Mouse (Mus musculus): ENCODE results near the gene Terf2.
"Not testable (repeated sequence)": the region's sequence is repeated elsewhere in the genome, so short reads cannot be mapped to it uniquely, and the experiment has no call there.

Terf2 gene

DNA sequence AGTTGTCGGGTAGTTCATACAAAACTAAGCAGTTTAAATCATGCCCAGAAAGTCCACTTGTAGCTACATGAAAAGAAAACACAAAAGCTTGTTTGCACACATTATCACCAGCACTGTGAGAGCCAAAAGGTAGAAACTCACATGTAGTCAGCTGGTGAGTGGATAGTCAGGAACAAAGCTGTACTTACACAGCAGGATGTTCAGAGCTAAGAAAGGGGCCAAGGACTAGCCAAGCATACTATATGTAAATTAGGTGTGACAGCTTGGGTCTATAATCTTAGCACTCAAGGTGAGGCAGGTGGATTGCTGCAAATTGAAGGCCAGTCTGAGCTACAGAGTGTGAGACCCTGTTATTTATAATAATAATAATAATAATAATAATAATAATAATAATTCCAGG, 33.7 kb downstream of the Terf2 start:
- no peak for DNase-seq (ENCODE audit: low read depth in 2 of 2, low spot score in 2 of 2)

DNA sequence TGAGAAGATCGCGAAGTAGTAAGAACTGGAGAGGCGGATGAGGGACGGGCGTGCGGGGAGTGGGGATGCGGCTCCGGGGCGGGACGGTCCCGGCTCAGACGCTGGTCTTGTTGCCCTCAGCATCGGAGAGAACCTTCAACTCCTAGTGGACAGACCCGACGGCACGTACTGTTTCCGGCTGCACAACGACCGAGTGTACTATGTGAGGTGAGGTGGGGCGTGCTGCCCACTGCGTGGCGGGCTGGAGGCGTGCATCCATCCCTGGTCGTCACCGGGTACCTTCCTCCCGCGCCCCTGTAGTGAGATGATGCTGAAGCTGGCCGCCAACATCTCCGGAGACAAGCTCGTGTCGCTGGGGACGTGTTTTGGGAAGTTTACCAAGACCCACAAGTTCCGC, 39.4 kb downstream of the Terf2 start:
- no peak for DNase-seq (ENCODE audit: low read depth in 2 of 2, low spot score in 2 of 2)

DNA sequence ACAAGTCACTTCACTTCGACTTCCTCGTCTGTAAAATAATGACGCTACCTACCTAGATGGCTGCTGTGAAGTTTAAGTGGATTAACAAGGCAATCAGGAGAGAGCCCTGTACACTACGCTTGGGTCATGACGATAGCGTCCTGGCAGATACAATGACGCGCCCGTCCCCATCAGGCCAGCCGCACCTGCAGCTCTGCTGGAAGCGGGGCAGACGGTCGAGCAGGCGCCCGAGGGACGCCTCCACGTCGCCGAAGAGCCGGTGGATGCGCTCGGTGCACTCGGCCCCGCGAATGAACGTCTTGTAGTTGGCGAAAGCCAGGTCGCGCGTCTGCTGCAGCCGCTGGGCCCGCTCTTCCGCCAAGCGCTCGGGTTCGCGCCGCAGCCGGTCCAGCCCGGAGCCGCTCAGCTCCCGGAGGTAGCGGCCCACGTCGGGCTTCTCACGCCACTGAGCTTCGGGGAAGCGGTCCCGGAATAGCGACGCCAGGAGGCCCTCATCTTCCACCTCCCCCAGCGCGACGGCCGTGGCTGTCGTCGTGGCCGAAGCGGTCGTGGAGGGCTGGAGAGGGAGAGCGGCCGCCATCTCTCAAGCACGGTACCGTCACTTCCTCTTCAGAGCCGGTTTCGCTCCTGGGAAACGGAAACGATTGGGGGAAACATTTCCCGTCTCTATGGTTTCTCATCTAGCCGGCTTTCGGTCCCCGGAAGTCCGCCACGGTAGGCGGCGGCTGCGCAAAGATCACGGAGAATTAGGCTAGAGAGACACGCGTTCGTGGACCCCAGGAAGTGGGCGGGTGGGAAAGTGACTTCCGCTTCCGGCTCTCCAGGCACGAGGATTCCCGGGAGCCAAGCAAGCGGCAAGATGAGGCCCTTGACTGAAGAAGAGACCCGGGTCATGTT, 40.0 kb downstream of the Terf2 start, which contains the start of the genes Cog8 and Nip7:
Gene Cog8, minus strand, starts transcription at position 614 of the 897 bp plus-strand sequence.
Gene Nip7, plus strand, starts transcription at position 802 of the 897 bp plus-strand sequence.
- peak; percentile 93 to 94 for DNase-seq (ENCODE audit: low read depth in 2 of 2, low spot score in 2 of 2)

DNA sequence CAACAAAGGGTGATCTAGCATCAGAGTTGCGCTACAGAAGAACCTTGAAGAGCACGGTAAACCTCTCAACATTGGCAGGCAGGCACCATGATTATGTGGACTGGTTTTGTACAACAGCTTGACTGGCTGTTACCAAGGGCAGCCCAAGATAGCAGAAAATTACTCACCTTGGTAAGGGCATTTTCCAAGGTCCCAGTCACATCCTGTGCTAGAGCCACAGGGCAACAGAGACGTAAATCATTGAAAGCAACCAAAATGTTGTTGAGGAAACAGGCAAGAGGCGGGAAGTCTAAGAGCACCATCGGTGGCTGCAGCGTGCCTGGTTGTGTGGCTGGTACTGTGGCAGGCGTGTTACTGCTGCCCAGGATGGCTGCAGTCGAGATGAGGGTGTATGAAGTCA, 44.3 kb downstream of the Terf2 start:
- no peak for DNase-seq (ENCODE audit: low read depth in 2 of 2, low spot score in 2 of 2)

DNA sequence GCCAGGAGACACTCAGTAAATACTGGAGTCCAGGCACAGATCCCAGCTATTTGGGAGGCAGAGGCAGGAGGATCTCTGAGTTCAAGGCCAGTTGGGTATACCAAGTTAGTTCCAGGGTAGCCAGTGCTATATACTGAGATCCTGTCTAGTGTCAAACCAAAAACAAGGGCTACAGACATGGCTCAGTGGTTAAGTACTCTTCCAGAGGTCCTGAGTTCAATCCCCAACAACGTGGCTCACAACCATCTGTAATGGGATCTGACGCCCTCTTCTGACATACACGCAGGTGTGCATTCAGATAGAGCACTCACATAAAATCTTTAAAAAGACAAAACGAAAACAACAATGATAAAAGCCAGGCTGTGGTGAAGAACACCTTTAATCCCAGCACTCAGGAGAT, 46.9 kb downstream of the Terf2 start:
- no peak for DNase-seq (ENCODE audit: low read depth in 2 of 2, low spot score in 2 of 2)

DNA sequence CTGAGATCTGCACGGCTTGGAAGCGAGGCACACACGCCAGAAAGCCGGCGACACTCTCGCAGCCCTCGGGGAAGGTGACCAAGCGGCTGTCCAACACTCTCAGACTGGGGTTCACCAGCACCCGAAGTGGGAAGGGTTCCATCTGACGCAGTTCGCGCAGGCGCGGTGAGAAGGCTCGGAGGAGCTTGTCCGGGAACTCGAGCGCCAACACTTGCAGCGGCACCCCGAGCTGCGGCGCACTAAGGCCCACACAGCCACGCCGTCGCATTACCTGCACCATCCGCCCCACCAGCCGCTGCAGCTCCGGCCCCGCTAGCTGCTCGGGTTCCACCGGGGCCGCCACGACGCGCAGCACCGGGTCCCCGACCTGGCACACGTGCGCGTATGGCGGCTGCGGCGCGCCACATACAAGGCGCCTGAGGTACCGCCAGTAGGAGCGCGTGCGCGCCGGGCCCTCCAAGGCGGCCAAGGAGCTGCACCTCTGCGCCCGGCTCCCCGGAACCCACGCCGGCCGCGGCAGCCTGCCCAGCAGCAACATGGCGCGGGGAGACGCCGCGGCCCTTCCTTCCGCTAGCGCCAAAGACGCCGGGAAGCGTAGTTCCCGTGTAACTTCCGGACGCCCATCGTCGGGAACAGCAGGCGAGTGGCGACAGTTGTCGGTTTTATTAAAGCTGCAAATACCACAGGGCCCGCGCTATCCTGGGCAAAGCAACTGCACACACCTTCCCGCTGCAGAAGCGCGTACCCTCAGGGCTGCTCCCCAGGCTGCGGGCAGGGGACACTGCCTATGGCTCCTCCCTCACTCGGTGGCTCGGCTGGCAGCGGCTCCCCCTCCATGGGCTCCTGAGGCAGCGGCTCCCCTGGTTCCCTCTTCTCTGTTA, 48.0 kb downstream of the Terf2 start, which contains the start of gene Pdf:
Gene Pdf, minus strand, starts transcription at position 554 of the 881 bp plus-strand sequence.
- peak; percentile 62 to 69 for DNase-seq (ENCODE audit: low read depth in 2 of 2, low spot score in 2 of 2)

DNA sequence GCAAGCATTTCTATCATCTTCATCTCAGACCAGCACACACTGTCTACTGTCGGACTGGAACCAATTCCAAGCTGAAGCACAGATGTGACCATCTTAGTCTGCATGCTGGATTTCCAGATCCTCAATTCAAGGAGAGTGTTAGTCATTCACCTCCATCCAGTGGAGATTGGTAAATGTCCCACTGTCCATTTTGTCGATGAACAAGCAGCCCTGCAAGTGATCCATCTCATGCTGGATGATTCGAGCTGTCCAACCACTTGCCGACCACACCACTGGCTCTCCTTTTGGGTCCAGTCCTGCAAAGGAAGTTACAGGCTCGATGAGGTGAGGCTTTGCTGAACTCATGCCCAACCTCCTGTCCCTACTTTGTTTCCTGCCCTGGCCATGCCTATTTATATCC, 49.4 kb downstream of the Terf2 start:
- DNase-seq (ENCODE audit: low read depth in 2 of 2, low spot score in 2 of 2), result no peak

DNA sequence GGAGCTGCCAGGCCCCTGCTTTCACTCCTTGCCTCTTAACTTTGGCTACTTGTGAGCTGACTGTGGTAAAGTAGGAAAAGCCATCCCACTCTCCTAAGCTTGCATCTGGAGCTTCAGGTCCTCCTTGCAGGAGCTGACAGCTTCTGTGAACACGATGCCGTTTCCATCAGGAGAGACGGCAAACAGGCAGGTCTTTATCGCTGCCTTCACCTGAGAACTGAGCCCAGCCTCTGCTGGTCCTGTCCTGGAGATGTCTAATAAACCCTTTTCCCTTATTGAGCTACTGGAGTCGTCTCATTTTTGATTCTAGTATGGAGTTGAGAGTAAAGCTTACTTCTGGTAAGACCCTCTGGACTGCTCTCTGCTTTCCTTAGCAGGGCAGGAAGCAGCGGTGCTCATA, 50.9 kb downstream of the Terf2 start:
- no peak for DNase-seq (ENCODE audit: low read depth in 2 of 2, low spot score in 2 of 2)

DNA sequence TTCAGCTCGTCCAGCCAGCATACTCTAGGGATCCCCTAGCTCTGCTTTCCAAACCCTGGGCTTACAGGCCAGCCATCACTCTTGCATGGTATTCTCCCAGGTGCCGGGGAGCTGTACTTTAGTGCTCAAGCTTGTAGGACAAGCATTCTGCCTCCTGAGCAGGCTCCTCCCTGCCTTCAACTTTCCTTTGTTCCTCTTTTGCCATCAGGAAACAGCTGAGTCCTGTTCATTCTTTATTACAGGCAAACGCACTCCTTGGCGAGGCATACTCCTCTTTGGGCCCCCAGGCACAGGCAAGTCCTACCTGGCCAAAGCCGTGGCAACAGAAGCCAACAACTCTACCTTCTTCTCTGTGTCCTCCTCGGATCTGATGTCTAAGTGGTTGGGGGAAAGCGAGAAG, 55.7 kb downstream of the Terf2 start:
- no peak for DNase-seq (ENCODE audit: low read depth in 2 of 2, low spot score in 2 of 2)

DNA sequence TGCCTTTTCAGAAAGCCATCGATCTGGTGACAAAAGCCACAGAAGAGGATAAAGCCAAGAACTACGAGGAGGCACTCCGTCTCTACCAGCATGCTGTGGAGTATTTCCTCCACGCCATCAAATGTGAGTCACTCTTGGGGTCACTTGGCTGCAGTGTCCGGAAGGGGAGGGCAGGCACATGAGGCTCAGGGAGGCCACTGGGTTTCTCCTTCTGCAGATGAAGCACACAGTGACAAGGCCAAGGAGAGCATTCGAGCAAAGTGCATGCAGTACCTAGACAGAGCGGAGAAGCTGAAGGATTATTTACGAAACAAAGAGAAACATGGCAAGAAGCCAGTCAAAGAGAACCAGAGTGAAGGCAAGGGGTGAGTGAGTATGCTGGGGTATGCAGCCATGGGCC, 59.7 kb downstream of the Terf2 start:
- no peak for DNase-seq (ENCODE audit: low read depth in 2 of 2, low spot score in 2 of 2)

DNA sequence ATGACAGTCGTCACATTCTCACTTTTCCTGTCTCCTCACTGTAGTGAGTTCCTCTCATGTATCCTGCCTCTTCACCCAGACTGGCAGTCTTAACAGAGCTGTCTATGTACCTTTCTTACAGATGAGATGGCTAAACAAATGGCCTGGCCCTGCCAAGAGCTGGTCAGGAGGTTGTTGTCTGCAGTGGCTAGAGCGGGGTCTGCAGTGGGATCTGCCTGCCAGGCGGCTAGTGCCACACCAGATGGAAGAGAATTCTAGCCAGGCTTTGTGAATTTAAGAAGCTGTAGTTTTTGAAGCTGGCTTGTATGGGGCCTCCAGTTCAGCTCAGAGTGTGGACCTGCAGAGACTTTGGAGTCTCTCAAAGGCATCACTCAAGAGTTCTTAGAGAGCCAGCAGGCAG, 60.7 kb downstream of the Terf2 start:
- DNase-seq (ENCODE audit: low read depth in 2 of 2, low spot score in 2 of 2), result no peak

DNA sequence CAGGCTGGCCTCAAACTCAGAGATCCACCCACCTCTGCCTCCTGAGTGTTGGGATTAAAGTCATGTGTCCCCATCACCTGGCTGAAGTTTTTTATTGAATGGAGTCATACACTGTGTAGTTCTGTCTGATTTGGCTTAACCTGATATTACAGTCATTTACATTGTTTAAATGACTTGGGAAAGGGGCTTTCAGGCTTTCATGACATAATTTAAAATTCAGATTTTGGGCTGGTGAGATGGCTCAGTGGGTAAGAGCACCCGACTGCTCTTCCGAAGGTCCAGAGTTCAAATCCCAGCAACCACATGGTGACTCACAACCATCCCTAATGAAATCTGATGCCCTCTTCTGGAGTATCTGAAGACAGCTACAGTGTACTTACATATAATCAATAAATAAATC, 62.7 kb downstream of the Terf2 start:
- DNase-seq (ENCODE audit: low read depth in 2 of 2, low spot score in 2 of 2), result not testable (repeated sequence)

DNA sequence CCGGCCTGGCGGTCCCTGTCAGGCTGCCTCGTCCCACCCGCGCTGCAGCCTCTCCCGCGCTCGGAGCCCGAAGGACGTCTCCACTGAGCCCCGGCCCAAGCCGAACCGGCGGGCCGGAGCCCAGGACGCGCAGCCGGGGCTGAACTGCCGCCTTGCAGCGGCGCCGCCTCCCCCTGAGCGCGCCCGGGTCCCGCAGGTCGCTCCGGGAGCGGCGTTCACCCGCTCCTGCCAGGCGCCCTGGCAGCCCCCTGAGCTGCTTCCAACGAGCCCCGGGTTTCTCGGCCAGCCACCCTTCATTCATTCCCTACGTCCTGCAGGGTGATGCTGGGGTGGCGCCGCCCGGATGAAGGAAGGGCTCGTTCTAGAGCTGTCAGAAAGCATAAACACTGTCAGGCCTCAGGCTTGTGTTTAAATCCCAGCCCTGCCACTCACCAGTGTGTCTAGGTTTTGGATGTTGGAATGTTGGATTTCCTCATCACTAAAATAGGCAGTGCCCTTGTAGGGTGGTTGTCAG, 64.7 kb downstream of the Terf2 start:
- no peak for DNase-seq (ENCODE audit: low read depth in 2 of 2, low spot score in 2 of 2)

DNA sequence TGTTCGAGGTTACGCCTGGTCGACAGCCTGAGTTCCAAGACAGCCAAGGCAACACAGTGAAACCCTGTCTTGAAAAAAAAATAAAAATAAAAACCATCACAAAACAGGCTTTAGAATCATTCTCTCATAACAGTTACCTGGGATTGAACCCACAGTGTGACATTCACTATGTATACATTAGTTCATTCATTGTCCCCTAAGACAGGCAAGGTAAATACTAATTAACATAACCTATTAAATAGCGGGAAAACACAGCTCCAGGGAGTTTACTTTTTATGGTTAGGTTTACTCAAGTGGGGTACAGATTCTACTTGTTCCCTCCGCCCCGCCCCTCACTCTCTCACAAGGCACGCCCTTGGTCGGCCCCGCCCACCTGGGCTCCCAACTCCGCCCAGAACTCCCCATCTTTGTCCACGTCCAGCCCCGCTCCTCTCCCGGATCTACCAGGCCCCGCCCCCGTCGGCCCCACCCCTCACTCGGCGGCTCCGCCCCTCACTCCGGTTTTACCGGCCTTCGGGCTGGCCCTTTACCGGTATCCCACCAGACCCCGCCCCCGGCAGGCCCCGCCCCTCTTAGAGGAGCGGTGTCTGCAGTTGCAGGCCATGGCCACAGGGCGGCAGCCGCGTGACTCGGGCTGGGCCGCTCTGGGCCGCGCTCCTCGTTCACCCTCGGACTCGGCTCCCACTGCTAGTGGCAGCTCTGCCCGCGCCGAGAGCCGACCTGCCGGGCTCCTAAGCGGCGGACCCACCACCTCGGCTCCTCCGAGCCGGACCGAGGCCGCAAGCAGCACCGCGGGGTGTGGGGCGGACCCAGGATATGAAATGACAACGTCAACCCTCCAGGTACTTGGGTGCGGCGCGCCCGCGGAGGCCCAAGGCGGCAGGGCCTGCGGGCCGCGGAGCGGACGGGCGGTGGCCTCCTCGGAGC, 65.4 kb downstream of the Terf2 start, which contains the start of gene Vps4a:
Gene Vps4a, plus strand, starts transcription at position 573 of the 927 bp plus-strand sequence.
- DNase-seq (ENCODE audit: low read depth in 2 of 2, low spot score in 2 of 2), result peak; percentile 95 to 96

DNA sequence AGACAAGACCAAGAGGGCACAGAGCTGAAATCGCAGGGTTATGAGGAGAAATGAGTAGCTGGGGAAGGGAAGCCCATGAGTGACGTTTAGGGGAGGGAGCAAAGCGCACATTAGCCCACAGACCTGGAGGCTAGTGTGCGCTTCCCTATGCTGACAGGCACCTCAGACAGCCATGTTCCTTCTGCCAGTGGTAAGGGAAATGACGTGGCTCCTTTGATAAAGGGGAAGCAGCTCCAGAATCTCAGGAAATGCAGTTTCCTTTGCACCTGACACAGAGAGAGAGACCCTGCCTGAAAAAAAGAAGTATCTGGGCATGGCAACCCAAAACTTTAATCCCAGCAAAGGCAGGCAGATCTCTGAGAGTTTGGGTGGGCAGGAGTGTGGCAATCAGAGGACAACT, 66.3 kb downstream of the Terf2 start:
- DNase-seq (ENCODE audit: low read depth in 2 of 2, low spot score in 2 of 2), result no peak

DNA sequence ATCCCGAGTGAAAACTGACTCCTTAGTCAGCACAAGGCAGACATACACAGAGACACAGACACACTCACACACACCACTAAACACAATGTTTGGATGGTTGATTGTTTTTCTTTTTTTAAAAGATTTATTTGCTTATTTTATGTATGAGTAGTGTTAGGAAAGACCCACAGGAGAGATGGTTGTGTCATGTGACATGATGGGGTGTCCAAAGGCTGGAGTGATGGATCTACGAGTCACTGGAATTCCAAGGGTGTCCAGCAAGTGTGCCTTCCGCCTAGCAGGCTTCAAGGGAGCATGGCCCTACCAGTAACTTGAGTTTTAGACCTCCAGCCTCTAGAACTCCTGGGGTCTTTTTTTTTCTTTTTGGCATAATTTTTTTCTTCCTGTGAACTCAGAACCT, 67.0 kb downstream of the Terf2 start:
- DNase-seq (ENCODE audit: low read depth in 2 of 2, low spot score in 2 of 2), result no peak

DNA sequence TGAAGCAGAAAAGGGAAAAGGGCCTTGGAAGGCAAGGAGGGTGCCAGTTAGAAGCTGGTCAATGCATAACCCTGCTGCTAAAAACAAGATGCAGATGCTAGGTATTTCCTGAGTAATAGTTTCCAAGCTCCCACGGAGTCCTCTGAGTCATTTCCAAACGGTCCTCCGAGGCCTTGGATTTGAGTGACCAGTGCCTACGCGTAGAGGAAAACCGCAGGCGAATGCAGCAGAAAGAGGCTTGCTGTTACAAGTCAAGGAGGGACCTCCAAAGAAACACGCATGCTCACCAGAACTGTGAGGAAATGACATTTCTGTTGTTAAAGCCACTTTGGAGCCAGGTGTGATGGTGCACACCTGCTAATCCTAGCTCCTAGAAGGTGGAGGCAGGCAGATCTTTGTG, 72.9 kb downstream of the Terf2 start:
- no peak for DNase-seq (ENCODE audit: low read depth in 2 of 2, low spot score in 2 of 2)

Data from CD8-positive naive resting alpha-beta T cell, adult 2 months (primary cell).